Mouse (Mus musculus) gastrocnemius, postnatal 4 days (tissue): ENCODE results near the gene Hs6st1. TPM values are rescaled to one million over a fixed set of nuclear protein-coding genes. Genes with fewer than 3 reads are reported as not detected.
A peak's percentile ranks its signal among the peaks of the same experiment; 100 is the strongest.

Experiments
- DNase-seq, 2 experiments: peaks; one replicate each; pipeline ENCODE4 v3.0.0; 2021 to 2022; ENCODE audit warnings: low spot score in 2 of 2, mixed read lengths in 2 of 2
- total RNA-seq, 2 experiments: library from RNA; stranded (reverse); gene quantifications; 2 replicates each; pipeline ENCODE4 v1.2.3; 2021

Gene Hs6st1
- total RNA-seq, 2 experiments from 2014 or later: 39.7 to 40.5 TPM

DNA sequence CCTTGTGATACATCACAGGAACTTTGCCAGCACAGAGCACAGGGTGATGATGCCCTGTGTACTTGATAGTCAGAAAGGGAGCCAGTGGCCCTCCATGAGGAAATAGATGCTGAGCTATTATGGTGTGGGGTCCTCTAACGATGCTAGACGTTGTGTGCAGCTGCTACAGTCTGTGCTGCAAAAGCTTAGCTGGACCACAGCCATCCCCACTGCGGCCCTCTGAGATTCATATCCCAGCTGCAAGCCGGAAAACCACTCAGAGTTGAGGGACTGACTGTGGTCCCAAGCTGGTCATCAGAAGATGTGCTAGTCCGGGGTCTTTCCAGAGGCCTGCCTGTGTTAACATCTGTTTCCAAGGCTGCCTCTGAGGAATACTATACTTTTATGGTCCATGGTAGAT lies 12.8 kb downstream of the Hs6st1 start:
- peak in 1 of 2 experiments; percentile 54 for DNase-seq

DNA sequence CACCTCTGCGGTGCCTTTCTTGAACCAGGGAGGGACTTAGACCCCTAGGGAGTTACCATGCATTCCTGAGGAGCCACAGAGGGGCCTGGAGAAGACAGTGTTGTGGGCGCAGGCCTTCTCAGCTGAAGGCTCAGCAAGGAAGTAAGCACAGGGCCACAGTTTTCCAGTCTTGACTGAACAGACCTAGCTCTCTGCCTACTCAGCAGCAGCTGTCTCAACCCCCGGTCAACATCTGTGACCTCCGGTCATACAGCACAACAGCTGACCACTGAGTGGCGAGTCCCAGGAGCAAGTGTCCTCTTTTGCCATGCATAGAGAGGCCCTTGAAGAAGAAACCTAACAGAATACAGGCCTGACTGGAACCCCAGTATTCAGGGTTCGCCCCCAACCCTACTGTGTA lies 14.0 kb downstream of the Hs6st1 start:
- DNase-seq: no peak

GRCm38 (mm10) chr1:36083554-36083953 lies 15.4 kb downstream of the Hs6st1 start:
- DNase-seq: no peak

DNA sequence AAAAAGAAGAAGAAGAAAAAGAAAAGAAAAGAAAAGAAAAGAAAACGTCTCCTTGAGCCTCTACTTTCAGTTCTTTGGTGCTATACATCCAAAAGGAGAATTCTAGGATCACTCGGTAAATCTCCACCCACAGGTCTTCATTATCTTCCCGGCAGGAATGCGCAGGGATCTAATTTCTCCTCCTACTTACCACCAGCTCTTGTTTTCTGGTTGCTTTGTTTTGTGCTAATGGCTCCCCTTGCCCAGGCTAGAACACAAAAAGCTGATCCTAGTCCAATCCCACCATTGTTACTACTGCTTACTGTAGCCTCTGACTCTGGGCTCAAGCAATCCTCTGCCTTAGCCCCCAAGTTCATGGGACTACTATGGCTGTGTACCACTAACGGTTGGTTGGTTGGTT lies 16.9 kb downstream of the Hs6st1 start:
- DNase-seq: no peak

GRCm38 (mm10) chr1:36088367-36088766 lies 20.2 kb downstream of the Hs6st1 start:
- DNase-seq: no peak

DNA sequence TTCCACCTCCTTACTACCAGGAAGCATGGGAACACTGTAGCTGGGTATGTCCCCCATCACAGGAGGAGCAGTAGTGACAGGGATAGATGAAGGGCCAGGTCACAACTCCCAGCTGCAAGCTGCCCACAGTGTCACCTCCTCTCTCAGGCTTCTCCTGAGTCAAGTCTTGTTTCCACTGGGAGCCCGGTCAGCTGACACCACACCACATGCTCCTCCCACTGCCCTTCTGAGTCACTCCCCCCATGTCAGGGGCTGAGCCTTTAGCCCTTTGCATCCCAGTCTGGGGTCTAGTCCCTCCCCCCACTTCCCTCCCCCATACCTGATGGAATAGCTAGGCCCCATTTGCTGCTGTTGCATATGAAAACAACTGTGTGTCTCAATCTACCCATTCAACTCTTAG lies 21.3 kb downstream of the Hs6st1 start:
- DNase-seq: no peak

DNA sequence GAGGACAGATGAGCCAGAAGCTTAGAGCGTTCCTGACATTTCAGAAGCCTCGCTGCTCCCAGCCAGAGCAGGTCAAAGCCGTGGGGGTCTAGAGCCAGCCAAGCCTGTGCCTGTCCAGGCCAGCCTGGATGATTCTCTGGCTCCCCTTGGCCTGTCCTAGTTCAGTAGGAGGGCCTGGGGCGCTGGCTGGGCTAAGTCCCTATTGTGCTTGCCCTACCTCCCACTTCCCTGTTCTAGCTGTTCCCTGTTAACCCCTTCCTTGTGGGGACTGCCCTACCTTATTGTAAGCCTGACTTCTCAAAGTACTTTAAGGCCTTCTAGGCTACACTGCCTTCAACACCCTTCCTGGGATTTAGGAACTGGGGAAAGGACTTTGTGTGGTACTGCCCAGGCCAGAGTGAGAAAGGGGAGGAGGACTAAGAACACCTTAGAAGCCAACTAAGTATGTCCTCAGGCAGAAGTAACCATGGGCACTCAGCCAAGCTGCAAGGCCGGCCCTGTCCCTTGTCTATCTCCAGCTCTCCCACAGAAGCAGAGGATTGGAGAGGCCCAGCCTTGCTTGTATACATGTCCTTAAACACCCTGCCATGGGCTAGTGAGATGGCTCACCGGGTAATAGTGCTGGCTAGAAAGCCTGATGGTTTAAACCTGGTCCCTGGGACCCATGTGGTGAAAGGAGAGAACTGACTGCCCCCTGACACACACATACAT lies 22.0 kb downstream of the Hs6st1 start:
- DNase-seq: no peak

- no peak for DNase-seq
These were observed 22.5 kb downstream of the Hs6st1 start for GRCm38 (mm10) chr1:36090722-36091110.

GRCm38 (mm10) chr1:36091246-36091645 lies 23.0 kb downstream of the Hs6st1 start:
- DNase-seq: no peak

DNA sequence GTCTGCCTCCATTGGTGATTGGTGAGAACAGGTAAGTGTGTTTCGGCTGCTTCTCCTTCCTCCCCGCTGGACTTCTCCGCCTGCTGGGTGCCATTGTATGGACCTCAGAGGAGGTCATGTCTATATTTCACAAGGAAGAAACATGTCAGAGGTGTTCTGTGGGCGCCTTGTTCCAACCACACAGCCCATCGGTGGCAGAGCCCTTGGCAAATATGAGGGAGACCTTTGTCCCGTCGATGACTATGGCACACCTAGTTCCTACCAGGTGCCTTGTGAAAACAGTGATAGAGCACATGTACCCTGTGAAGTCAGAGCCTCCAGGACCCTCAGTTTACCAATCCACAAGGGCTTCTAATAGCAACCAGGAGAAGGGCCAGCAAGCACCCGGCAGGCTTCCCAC lies 25.5 kb downstream of the Hs6st1 start:
- no peak for DNase-seq

- peak in 1 of 2 experiments; percentile 64 for DNase-seq
These were observed 27.4 kb downstream of the Hs6st1 start for GRCm38 (mm10) chr1:36095423-36096272.

GRCm38 (mm10) chr1:36098432-36098831 lies 30.2 kb downstream of the Hs6st1 start:
- no peak for DNase-seq

DNA sequence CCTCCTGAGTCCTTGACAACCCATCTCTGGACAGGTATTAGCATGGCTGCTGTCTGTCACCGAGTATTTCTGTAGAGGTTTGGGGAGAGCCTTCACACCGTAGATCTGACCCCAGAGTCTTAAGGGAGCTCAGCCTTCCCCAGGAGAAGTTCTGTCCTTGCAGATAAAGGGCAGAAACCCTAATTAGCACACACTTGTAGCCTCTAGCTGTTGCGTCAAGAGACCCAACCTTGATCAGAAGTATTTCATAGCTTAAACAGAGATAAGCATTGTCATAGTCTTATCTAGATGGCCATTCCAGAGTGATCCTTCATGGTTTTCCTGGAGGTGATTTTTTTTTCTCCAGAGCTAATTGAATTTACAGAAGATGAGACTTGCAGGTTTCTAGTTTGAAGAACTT lies 32.2 kb downstream of the Hs6st1 start:
- no peak for DNase-seq

DNA sequence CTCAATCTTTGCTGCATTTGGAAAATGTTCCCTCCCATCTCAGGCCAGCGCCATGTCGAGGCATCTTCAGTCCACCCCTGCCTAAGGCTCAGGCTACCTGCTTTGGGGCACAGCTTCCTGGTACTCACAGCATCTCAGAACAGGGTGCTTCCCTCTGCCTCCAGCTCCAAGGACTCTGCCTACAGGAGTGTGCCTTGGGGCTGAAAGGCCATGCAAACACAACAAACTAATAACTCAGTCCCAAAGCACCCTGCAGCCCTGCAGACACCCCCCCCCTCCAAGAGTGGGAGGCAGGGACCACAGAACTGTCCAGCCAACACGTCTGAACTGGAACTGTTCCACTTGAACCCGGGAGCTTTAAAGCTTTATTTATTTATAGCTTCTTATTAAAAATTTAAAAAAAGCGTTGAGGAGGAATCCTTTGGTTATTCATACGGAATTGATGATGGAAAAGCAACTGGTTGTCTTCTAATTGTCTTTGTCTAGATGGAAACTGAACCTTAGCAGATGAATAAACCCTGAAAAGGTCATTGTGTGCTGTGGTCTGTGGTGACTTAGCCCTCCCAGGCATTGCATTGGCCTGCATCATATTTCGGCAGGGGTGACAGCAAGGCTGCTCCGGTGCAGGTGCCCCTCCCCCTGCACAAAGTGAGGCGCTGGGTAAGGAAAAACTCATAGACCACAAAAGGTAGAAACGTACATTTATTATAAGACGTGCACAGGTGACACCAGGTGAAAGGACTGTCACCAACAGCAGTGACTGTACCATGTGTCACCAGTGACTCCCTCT lies 37.9 kb downstream of the Hs6st1 start:
- DNase-seq: no peak

GRCm38 (mm10) chr1:36109987-36110386 lies 41.8 kb downstream of the Hs6st1 start:
- DNase-seq: no peak

- no peak for DNase-seq
These were observed 44.5 kb downstream of the Hs6st1 start for GRCm38 (mm10) chr1:36112665-36113064.

DNA sequence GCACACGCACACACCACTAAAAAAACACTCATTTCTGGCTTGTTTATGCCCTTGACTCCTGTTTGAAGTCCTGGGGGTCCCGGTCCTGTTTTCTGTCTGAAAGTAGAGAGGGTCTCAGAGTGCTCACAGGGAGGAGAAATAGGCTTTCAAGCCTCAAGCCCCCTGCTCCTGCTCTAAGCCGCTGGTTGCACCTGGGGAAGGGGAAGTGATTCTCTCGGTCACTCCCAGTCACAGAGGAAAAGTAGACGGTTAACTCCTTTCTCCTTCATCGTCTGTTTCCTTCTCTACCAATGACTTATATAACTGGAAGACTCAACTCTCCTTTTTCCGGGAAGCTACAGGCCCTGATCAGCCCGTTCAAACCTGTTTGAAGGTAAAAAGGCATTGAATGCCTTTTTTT lies 45.5 kb downstream of the Hs6st1 start:
- DNase-seq: no peak

GRCm38 (mm10) chr1:36114844-36115243 lies 46.6 kb downstream of the Hs6st1 start:
- no peak for DNase-seq

DNA sequence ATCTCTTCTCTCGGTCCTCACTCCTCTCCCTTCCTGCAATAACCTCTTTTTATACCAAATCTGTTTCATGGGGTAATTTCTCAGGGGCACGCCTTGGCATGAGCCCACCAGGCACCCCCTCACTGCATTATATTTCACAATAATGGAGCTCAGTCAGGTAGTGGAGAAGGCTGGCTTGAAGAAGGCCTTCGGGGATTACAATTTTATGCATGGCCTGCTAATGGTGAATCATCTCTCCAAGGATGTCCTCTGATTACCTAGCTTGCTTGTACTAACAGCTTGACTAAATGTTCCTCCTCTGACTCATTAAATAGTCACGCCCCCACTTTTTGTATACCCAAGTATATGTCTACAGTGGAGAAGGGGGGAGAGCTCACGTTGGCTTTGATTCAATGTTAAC lies 48.3 kb downstream of the Hs6st1 start:
- no peak for DNase-seq

DNA sequence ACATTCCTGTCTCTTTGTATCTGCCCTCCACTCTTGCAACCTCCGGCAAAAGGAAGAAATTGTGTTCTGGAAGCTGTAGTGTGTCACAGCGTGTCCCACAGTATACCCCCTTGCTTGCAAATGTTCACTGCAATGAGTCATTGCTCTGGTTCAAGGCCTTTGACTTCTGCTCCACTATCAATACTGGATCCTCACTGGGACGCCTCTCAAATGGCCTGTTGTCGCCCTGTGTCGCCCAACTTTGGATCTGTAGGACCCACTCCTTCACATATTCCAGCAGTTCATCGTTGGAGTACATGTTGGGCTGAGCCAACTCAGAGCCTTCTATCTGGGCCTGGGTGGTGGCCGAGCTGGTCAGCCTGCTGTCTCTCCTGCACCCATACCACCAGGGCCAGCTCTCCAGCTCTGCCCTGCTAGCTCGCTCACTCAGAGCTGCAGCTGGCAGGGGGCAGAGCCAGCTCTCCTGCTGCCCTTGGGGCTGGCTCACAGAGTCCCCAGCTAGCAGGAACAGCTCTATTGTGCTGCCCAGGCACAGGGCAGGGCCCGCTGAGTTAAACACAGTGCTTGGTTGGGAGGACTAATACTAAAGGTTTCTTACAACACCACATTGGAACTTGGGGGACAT lies 50.0 kb downstream of the Hs6st1 start:
- no peak for DNase-seq

DNA sequence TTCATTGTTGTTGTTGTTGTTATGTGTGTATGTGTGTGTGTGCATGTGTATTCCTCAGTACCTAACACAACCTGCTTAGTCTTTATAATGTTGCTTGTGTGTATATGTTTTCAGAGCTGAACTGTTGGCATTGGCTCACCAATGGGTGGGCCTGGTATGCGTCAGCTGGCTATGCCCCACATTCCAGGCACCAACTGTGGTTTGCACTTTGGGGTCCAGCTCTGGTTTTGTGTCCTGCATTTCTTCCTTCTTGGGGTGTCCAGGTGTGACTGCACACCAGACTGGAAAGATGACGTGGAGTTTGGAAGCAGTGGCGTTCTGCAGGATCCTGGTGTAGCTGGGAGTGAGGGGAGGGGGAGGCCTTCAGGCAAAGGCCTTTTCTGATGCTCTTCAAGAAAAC lies 50.8 kb downstream of the Hs6st1 start:
- no peak for DNase-seq
